Mouse (Mus musculus) liver, postnatal 0 days (tissue): ENCODE measurements around the gene Thtpa.

ENCODE experiments used
- CTCF ChIP-seq: sonication (generic); IDR thresholded peaks from 2 replicates; pipeline ENCODE4 v1.5.1; 2016; ENCODE audit warnings: antibody characterized with exemption, low read depth
- EP300 ChIP-seq: IDR thresholded peaks from 2 replicates; pipeline ENCODE4 v1.6.1; 2016; ENCODE audit warnings: antibody characterized with exemption, low read depth, mild to moderate bottlenecking

- TF ChIP-seq EP300 (no peak), CTCF (no peak)
These were observed 52.3 kb downstream of the Thtpa start for GRCm38 (mm10) chr14:55146829-55147401.
